Comparison of ENCODE assay signal across 9 mouse cellular contexts in the genomic region with DNA sequence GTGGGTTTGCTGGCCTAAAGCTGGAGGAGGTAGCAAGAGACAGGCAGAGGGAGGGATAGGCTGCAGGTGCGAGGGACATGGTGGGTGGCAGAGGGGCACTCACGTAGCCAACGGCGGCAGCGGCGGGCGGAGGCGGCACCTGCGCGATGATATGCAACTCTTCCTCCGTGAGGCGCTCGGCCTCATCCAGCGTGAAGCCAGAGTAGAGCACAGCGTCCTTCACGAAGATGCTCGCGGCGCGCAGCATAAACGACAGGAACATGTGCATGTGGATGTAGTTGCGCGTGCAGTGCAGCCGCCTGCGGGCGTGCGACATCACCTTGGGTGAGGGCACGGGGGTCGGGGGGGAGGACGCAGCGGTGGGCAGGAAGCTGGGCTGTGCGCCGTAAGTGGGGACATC. TPM values are rescaled to one million over a fixed set of nuclear protein-coding genes. Genes with fewer than 3 reads are reported as not detected.
A peak's percentile ranks its signal among the peaks of the same experiment; 100 is the strongest.
DNase-seq lines count a peak whose midpoint lies in the region; ATAC-seq and TF ChIP-seq lines count a peak whose summit lies in the region.
"Had no signal": no experiment of that assay in that cellular context is flagged by ENCODE, and none has a peak within 500 bp of the region (broad histone marks: within the 10 kb centered on the region; RNA-seq: fewer than 3 reads in every experiment).

No protein-coding gene starts in this region.

- DNase-seq in kidney, adult 8-10 months = no peak
- DNase-seq in brain, embryonic 14.5 days (ENCODE audit: low read depth) = peak; percentile 34
- no peak for DNase-seq in heart, adult 9 months (ENCODE audit: low spot score in 2 of 2)
- DNase-seq in layer of hippocampus, adult 11-12 months (ENCODE audit: low spot score) = no peak
- DNase-seq: heart, adult 2 months had no signal

- no peak for TF ChIP-seq POLR2A in brain, embryonic 14.5 days (IDR thresholded peaks at IDR 0.05; ENCODE audit: borderline replicate concordance, extremely low read depth, insufficient read depth, insufficient read length, poor library complexity, severe bottlenecking)

- H3K36me3 ChIP-seq in kidney, embryonic 16.5 days (ENCODE audit: insufficient read depth, low read length) = peaks cover 19% of the 10 kb centered on the region
- peaks cover 17% of the 10 kb centered on the region for H3K36me3 ChIP-seq in hindbrain, embryonic 12.5 days
- peaks cover 8% of the 10 kb centered on the region; the same call in 1 of the 2 replicates for H3K36me3 ChIP-seq in neural tube, embryonic 12.5 days
- H3K36me3 ChIP-seq in intestine, postnatal 0 days (ENCODE audit: control insufficient read depth, insufficient read depth) = peaks cover 13% of the 10 kb centered on the region

- no peak for ATAC-seq in kidney, embryonic 16.5 days (ENCODE audit: low FRiP score, low TSS enrichment)
- no peak for ATAC-seq in hindbrain, embryonic 12.5 days (ENCODE audit: low FRiP score)
- no peak for ATAC-seq in neural tube, embryonic 12.5 days (ENCODE audit: low FRiP score, low read depth)
- ATAC-seq in intestine, postnatal 0 days = no peak

- TF ChIP-seq CTCF in brain, embryonic 14.5 days (IDR thresholded peaks at IDR 0.05; ENCODE audit: borderline replicate concordance, extremely low read depth, insufficient read depth, insufficient read length) = no peak
- no peak for TF ChIP-seq CTCF in intestine, postnatal 0 days (IDR thresholded peaks at IDR 0.05; ENCODE audit: low read depth)

- H3K27me3 ChIP-seq in kidney, embryonic 16.5 days (ENCODE audit: insufficient read depth, low read length) = peaks cover 10% of the 10 kb centered on the region; the same call in 1 of the 2 replicates
- H3K27me3 ChIP-seq in hindbrain, embryonic 12.5 days = peaks cover 50% of the 10 kb centered on the region
- peaks cover 19% of the 10 kb centered on the region for H3K27me3 ChIP-seq in neural tube, embryonic 12.5 days (replicated peaks)
- H3K27me3 ChIP-seq in intestine, postnatal 0 days (replicated peaks; ENCODE audit: control insufficient read depth, insufficient read depth, low read length) = 0 out of 2 replicates have a peak, but pooled peaks cover 3% of the 10 kb centered on the region

- H3K9me3 ChIP-seq in kidney, embryonic 16.5 days (ENCODE audit: low read length) = no peaks in the 10 kb centered on the region
- H3K9me3 ChIP-seq in hindbrain, embryonic 12.5 days (replicated peaks) = no peaks in the 10 kb centered on the region
- no peaks in the 10 kb centered on the region for H3K9me3 ChIP-seq in neural tube, embryonic 12.5 days
- H3K9me3 ChIP-seq in intestine, postnatal 0 days (ENCODE audit: control insufficient read depth) = no peaks in the 10 kb centered on the region

- H3K4me2 ChIP-seq in kidney, embryonic 16.5 days (replicated peaks; ENCODE audit: low read depth, low read length) = peak overlapping the region; percentile 41
- H3K4me2 ChIP-seq in hindbrain, embryonic 12.5 days (replicated peaks) = peak overlapping the region; percentile 43
- peak overlapping the region; percentile 47 for H3K4me2 ChIP-seq in neural tube, embryonic 12.5 days (replicated peaks)
- H3K4me2 ChIP-seq in intestine, postnatal 0 days (replicated peaks; ENCODE audit: low read depth) = no peak overlapping the region

- H3K27ac ChIP-seq in kidney, embryonic 16.5 days (ENCODE audit: low read length) = no peak overlapping the region
- H3K27ac ChIP-seq in hindbrain, embryonic 12.5 days = no peak overlapping the region
- no peak overlapping the region for H3K27ac ChIP-seq in neural tube, embryonic 12.5 days
- H3K27ac ChIP-seq in intestine, postnatal 0 days (ENCODE audit: low read depth, low read length) = no peak overlapping the region
- H3K27ac ChIP-seq: heart, adult 2 months had no signal

- 31% methylated on average over 28 of the region's 33 CpGs for WGBS in kidney, embryonic 16.5 days
- 20% methylated on average over 27 of the region's 33 CpGs for WGBS in hindbrain, embryonic 12.5 days
- WGBS in neural tube, embryonic 12.5 days = 21% methylated on average over 33 of the region's 33 CpGs
- 63% methylated on average over 31 of the region's 33 CpGs for WGBS in intestine, postnatal 0 days

- H3K4me1 ChIP-seq in kidney, embryonic 16.5 days (ENCODE audit: insufficient read depth, low read length) = peaks cover 25% of the 10 kb centered on the region
- H3K4me1 ChIP-seq in hindbrain, embryonic 12.5 days = peaks cover 27% of the 10 kb centered on the region
- peaks cover 21% of the 10 kb centered on the region for H3K4me1 ChIP-seq in neural tube, embryonic 12.5 days
- no peaks in the 10 kb centered on the region for H3K4me1 ChIP-seq in intestine, postnatal 0 days (replicated peaks; ENCODE audit: control insufficient read depth, insufficient read depth, low read length)

- 0 out of 2 replicates have a peak overlapping the region, but pooled peaks have one; percentile 3 for H3K4me3 ChIP-seq in kidney, embryonic 16.5 days (ENCODE audit: low read length)
- H3K4me3 ChIP-seq in hindbrain, embryonic 12.5 days = peak overlapping the region; percentile 10
- H3K4me3 ChIP-seq in neural tube, embryonic 12.5 days = peak overlapping the region; percentile 2; the same call in 1 of the 2 replicates
- no peak overlapping the region for H3K4me3 ChIP-seq in intestine, postnatal 0 days (ENCODE audit: low read depth, low read length)
- H3K4me3 ChIP-seq: heart, adult 2 months had no signal

- no peak overlapping the region for H3K9ac ChIP-seq in kidney, embryonic 16.5 days (replicated peaks; ENCODE audit: low read length)
- no peak overlapping the region; the same call in 1 of the 2 replicates for H3K9ac ChIP-seq in hindbrain, embryonic 12.5 days
- H3K9ac ChIP-seq in neural tube, embryonic 12.5 days = no peak overlapping the region
- H3K9ac ChIP-seq in intestine, postnatal 0 days (ENCODE audit: low read depth, low read length) = no peak overlapping the region

RNA-seq across cellular contexts. Expression of gene Myl3, which starts 14.8 kb away (rescaled TPM):
- 1.5 and 3.6 TPM in 2 replicates for polyA plus RNA-seq in kidney, embryonic 16.5 days (2015; fragmentation: Nextera tagmentation; extraction: Ambion mirVana)
- 0.30 and 0.37 TPM in 2 replicates for polyA plus RNA-seq in brain, embryonic 14.5 days (2012; rRNA removed)
- 2.0 TPM in 2 replicates for polyA plus RNA-seq in hindbrain, embryonic 12.5 days (2016; fragmentation: Nextera tagmentation; extraction: Ambion mirVana)
- polyA plus RNA-seq in neural tube, embryonic 12.5 days (2016; fragmentation: Nextera tagmentation; extraction: Ambion mirVana) = 1.0 and 3.9 TPM in 2 replicates
- polyA plus RNA-seq in intestine, postnatal 0 days (2015; fragmentation: Nextera tagmentation; extraction: Ambion mirVana) = 0.16 TPM in 1 of 2 replicates, not detected in the other

RNA-seq across cellular contexts. Expression of gene Pth1r, which starts 20.1 kb away (rescaled TPM):
- polyA plus RNA-seq in kidney, embryonic 16.5 days (2015; fragmentation: Nextera tagmentation; extraction: Ambion mirVana) = 98.8 and 108 TPM in 2 replicates
- 18.0 and 24.2 TPM in 2 replicates for polyA plus RNA-seq in brain, embryonic 14.5 days (2012; rRNA removed)
- polyA plus RNA-seq in hindbrain, embryonic 12.5 days (2016; fragmentation: Nextera tagmentation; extraction: Ambion mirVana) = 44.3 and 52.4 TPM in 2 replicates
- 40.6 and 42.4 TPM in 2 replicates for polyA plus RNA-seq in neural tube, embryonic 12.5 days (2016; fragmentation: Nextera tagmentation; extraction: Ambion mirVana)
- 8.9 and 9.1 TPM in 2 replicates for polyA plus RNA-seq in intestine, postnatal 0 days (2015; fragmentation: Nextera tagmentation; extraction: Ambion mirVana)
